Mouse (Mus musculus) stomach, adult 2 months (tissue): ENCODE results near the gene Cpeb1. TPM values are rescaled to one million over a fixed set of nuclear protein-coding genes. Genes with fewer than 3 reads are reported as not detected.

Experiments
- polyA plus RNA-seq: library from polyadenylated mRNA; depleted of rRNA; stranded (reverse); fragments of >200 nt; gene quantifications from 2 replicates; pipeline ENCODE4 v1.2.3, GENCODE M21; 2012; rRNA removed

Gene Cpeb1
- 0.68 and 1.5 TPM in 2 replicates for polyA plus RNA-seq

DNA sequence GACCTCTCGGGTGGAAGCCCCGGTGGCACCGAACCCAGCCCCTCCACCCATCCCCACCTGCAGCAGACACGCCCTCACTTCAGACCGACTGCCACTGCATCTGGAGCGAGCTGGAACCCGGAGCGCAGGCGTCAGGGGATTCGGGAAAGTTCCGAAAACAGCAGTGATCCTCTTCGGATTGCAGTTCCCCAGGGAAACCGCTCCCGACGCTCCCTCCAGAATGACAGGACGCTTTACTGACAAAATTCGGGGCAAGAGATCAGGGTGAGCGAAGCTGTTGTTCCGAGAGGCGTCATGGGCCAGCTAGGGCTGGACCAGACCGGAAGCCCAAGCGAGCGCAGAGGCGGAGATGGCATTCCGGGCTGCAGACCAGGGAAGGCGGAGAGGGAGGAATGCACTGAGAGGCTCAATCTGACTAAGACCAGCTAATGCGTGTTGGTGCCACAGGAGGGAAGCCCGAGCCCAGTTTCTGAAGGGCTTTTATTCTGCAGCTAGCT lies at the start of gene Cpeb1:
Cpeb1 (minus strand) TSS at position 311 of the 497 bp plus-strand sequence.

DNA sequence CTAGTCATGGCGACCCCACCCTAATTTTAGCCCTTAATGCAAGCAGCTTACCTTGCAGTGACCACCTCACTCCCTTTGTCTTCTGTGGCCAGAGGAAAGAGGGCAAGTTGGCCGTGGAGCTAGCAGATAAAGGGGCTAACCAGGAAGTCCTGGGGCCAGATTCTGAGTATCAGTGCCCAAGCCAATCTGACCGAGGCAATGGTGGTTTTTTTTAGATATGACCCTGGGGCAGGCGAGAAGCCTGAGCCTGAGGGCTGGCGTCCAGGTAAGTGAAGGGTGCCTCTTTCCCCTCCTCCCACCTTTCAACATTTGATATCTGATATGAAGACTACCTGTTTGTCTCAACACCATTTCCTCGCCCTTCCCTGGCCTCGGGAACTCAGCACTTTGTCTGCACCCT lies 42.9 kb upstream of the Cpeb1 start, which contains the start of gene BC048679:
BC048679 (minus strand) TSS at position 101 of the 400 bp plus-strand sequence.

DNA sequence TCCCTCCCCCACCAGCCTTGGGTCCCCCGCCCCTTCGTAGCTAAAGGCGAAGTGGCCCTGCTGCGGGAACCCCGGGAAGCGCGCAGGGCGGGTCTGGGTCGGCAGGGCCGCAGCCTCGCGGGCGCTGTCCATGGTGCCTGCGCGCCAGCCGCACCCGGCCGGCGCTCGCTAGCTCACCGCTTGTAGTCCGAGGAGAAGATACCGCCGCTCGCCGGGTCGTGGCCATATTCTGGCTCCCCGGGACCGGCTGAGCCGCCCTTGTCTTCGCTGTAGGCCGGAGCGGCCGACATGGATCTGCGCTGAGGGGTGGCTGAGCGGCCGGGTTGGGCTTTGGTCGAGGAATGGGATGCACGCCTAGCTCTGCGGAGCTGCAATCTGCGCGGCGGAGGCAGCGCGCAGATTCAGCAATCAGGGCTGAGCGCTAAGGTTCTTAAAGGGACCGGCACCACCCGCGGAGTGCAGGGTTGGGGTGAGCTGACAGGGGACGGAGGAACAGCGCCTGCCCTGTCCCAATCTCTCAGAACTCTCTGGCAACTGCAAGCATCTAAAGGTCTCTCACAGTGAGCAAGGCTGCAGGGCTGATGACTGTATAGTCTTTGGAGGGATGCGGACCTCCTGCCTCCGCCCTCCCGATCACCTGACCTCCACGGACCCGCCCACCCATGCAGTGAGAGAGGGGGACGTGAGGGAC lies 38.2 kb upstream of the Cpeb1 start, which contains the start of gene Ap3b2:
Ap3b2 (minus strand) TSS at position 595 of the 691 bp plus-strand sequence.

DNA sequence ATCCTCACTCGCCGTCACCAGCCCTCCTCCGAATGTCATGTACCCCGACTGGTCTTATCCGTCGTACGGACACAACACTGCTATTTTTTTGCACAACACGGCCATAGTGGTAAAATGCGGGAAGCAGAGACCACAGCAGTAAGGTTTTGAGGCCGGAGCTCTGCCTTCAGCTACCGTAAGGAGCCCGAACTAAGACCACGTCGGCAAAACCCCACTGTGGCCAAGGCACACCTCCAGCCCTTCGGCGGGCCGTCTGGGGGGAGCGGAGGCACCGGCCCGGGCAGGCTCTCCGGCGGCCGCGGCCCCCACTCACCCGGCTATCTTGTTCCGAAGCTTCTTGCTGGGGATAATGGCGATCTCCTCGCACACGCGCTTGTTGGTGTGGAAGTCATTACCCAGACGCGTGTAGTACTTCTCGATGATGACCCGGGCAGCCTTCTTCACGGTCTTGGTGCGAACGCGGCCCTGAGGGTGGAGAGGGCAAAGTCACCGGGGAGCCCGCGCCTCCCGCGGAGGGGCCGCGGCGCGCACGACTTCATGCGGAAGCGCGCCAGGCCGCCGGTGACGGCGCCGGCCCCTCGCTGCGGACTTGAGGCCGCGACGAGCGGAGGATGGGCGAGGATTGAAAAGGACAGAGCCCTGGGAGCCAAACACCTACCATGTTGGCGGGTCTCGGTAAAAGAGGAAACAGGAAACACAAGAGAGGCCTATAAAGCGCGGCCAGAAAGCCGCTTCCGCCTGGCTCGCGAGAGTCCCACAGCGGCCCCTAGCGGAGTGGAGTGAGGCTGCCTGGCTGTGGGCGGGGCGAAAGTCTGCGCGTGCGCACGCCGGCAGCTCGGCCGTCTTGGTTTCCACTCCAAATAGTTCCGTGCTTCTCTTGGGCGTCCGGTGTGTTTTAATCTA lies 110.5 kb downstream of the Cpeb1 start, which contains the start of gene Rps17:
Rps17 (minus strand) TSS at position 711 of the 903 bp plus-strand sequence.

Other genes starting within 250 kb of the Cpeb1 start
- gene Pde8a, start 241.9 kb downstream of the Cpeb1 start, polyA plus RNA-seq = 6.7 and 7.0 TPM in 2 replicates
- 256 and 287 TPM in 2 replicates for gene Rps17, start 110.2 kb downstream of the Cpeb1 start, polyA plus RNA-seq
- 1.6 and 1.9 TPM in 2 replicates for gene Ap3b2, start 38.5 kb upstream of the Cpeb1 start, polyA plus RNA-seq
- gene BC048679, start 42.8 kb upstream of the Cpeb1 start, polyA plus RNA-seq = 0.77 TPM in 1 of 2 replicates, not detected in the other
- 0.08 and 0.18 TPM in 2 replicates for gene Fsd2, start 111.5 kb upstream of the Cpeb1 start, polyA plus RNA-seq
- gene Whamm, start 115.8 kb upstream of the Cpeb1 start, polyA plus RNA-seq = 9.3 and 13.9 TPM in 2 replicates